Mouse (Mus musculus): ENCODE measurements at regions not wholly inside any gene's neighbourhood (a gene's known extent, or its start where the extent isn't known, plus 50 kb on each side); places are given as distances from the start of the nearest gene placed in this dataset.

DNA sequence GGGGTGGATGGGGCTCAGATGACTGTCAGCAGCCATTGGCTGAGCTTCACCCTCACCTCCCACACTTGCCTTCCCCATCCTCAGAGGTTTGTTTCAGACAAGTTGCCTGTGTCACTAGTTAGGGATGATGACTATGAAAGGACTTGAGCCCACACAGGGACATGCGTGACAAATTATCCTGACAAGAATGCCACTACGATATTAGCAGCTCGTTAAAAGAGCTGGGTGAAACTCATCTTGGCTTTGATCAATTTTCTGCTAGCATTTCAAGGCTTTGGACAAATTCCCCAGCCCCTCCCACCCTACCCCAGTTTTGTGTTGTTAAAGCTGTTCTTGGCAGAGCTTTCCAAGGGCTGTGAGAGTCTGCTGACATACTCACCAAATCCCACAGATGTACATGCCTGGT is 354.5 kb upstream of the Nrp1 start:
- TF ChIP-seq CTCF (IDR thresholded peaks at IDR 0.05; ENCODE audit: control insufficient read depth, insufficient read depth, insufficient replicate concordance, low read depth, low read length): no peak
- no peak for TF ChIP-seq POLR2A (IDR thresholded peaks at IDR 0.05; ENCODE audit: control insufficient read depth, low read depth, low read length)

All from testis, adult 2 months (tissue).